Mouse (Mus musculus): Measurements from ENCODE around the gene Dusp12.

The Dusp12 gene

GRCm38 (mm10) chr1:170863033-170863432 lies 22.3 kb downstream of the Dusp12 start:
- no peak for DNase-seq (ENCODE audit: low spot score in 2 of 2)

GRCm38 (mm10) chr1:170862435-170862717 lies 23.0 kb downstream of the Dusp12 start:
- DNase-seq (ENCODE audit: low spot score in 2 of 2) = no peak

GRCm38 (mm10) chr1:170861671-170862434 lies 23.5 kb downstream of the Dusp12 start:
- no peak for DNase-seq (ENCODE audit: low spot score in 2 of 2)

- DNase-seq (ENCODE audit: low spot score in 2 of 2) = no peak
These were observed 26.5 kb downstream of the Dusp12 start for GRCm38 (mm10) chr1:170858872-170859271.

- no peak for DNase-seq (ENCODE audit: low spot score in 2 of 2)
These were observed 28.0 kb downstream of the Dusp12 start for GRCm38 (mm10) chr1:170857369-170857768.

- no peak for DNase-seq (ENCODE audit: low spot score in 2 of 2)
These were observed 30.1 kb downstream of the Dusp12 start for GRCm38 (mm10) chr1:170855056-170855760.

DNA sequence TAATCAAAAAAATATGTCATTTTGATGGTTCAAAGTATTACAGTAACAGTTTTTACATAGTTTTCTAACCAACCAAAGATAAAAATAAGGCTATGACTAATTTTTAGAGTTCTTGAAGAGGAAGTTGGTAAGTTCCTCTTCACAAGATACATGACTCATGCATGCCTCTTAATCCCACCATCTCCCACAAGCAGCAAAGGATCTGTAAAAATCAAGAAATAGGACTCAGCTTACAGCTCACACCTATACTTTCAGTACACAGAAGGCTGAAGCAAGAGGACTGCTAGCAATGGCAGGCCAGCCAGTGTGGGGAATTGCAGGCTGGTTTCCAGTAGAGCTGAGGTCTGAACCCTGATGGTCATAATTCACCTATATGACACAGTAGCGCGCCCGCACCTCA lies 31.7 kb downstream of the Dusp12 start:
- no peak for DNase-seq (ENCODE audit: low spot score in 2 of 2)

GRCm38 (mm10) chr1:170850637-170851624 lies 34.4 kb downstream of the Dusp12 start:
- DNase-seq (ENCODE audit: low spot score in 2 of 2) = no peak

- DNase-seq (ENCODE audit: low spot score in 2 of 2) = no peak
These were observed 35.3 kb downstream of the Dusp12 start for GRCm38 (mm10) chr1:170850007-170850406.

DNA sequence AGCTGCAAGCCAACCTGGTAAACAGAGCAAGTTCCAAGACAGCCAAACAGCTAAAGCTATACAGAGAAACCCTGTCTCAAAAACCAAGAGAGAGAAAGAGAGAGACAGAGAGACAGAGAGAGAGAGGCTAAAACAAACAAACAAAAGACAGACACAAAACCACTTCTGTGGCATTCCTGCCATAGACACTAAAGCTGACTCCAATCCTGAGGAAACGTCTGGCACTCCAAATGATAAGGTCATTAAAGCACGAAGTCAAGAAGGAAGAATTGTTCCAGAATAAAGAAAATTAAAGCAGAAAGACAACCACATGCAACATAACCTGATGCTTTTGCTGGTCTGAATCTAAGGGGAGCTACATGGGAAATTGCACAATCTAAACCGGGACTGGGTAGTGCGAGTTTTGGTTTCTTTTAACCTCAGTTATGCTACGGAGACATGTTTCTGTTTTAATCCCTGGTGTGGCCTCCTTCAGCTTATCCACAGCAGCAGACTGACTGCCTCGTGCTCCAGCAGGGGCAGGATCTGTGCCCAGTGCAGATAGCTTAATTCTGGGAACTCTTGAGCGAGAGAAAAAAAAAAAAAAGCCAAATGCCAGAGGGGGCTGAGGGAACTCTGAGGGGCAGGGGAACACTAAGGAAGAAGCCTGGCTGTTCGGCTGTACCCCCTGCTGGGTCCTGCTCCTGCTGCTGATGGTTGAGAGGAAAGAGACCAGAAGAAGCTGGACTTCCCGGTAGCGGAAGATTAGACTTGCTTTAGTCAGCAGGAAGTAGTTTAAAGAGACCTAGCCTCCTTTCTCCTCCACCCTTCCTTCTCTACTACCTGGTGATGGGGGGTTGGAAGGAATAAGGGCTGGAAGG lies 39.7 kb downstream of the Dusp12 start:
- peak in 1 of 2 experiments; percentile 27 for DNase-seq (ENCODE audit: low spot score in 2 of 2)

DNA sequence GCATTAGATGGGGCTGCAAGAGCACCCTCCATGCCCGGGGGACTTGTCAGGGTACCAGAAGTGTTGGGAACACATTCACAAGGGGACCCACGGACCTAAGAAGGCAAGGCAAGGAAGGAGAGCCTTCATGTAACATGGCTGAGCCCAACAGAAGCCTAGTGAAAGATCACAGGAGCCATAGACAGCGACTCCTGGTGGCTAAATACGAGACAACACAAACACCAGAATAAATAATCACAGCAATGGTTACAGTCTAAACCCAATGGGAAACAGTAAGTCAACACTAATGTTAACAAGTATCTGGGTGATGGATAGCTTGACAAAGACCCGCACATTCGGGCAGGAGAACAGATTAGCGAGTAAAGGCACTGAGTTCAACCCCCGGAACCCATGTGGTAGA lies 41.0 kb downstream of the Dusp12 start:
- DNase-seq (ENCODE audit: low spot score in 2 of 2) = peak in 1 of 2 experiments; percentile 22

DNA sequence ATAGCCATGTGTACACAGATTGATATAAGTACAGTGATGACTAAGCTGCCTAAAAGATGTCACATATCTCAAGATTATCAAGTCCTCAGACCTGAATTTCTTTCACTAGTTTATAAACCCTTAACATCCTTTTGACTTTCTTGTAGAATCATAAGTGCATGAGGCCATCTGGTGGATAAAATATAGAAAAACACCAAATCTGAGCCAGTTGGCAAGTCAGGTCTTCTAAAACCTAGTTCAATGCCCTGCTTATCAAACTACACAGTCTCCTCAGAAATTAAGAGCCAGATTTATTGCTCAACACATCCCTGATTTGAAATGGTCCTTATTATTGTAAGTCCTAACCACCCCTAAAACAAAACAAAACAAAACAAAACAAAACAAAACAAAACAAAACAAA lies 45.7 kb downstream of the Dusp12 start:
- DNase-seq (ENCODE audit: low spot score in 2 of 2) = no peak

GRCm38 (mm10) chr1:170834756-170835155 lies 50.6 kb downstream of the Dusp12 start:
- no peak for DNase-seq (ENCODE audit: low spot score in 2 of 2)

GRCm38 (mm10) chr1:170829781-170830180 lies 55.6 kb downstream of the Dusp12 start:
- no peak for DNase-seq (ENCODE audit: low spot score in 2 of 2)

DNA sequence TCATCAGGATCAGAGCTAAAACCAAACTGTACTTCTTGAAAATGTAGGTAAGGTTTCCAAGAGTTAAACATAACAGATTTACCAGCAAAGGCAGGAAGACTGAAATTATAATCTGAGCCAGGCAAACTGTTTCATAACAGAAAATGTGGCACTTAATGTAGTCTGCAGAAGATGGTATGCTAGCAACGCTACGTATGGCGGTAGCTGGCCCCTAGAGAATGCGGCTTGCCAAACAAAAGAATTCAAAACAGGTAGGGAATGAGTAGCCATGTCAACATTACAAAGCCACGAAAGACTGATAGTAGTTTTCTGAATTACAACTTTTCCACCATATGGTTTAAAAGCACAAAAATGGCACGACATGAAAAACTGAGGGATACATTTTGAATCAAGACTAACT lies 56.0 kb downstream of the Dusp12 start:
- no peak for DNase-seq (ENCODE audit: low spot score in 2 of 2)
